Mouse (Mus musculus) retina, postnatal 1 day (tissue): ENCODE measurements around the gene Mrc2.

Experiments used
- DNase-seq: peaks from one replicate; pipeline ENCODE4 v3.0.0-alpha.2; 2012

Mrc2 gene

DNA sequence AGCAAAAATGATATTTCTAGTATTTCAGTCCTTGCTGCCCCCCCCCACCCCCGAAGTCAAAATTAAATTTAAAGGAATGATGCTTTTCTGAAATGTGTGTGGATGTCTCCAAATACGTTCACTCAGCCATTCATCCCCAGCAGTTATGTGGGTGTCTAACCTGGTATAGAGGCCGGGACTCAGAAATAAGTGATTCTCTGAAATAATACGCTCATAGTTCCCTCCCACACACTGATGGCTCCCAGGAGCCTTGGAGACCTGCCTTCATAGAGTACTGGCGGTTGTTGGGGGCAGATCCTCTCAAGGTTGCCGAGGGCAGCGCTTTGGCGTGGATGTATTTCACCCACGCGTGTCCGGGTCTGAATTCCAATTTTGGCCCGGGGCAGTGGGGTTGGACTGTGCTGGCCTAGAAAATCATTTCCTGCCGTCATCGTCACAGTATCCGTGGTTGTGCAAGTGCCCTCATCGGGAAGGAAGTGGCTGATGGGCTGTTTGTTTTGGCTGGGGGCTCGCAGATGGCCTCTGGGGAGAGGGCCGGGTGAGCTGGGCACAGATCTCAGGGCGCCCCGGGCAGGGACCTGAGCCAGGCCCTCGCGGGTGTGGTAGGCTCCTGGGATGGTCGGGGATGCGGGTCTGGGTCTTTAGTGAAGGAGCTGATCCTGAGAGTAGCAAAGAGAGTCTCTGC is 19.0 kb downstream of the Mrc2 start:
- no peak for DNase-seq

DNA sequence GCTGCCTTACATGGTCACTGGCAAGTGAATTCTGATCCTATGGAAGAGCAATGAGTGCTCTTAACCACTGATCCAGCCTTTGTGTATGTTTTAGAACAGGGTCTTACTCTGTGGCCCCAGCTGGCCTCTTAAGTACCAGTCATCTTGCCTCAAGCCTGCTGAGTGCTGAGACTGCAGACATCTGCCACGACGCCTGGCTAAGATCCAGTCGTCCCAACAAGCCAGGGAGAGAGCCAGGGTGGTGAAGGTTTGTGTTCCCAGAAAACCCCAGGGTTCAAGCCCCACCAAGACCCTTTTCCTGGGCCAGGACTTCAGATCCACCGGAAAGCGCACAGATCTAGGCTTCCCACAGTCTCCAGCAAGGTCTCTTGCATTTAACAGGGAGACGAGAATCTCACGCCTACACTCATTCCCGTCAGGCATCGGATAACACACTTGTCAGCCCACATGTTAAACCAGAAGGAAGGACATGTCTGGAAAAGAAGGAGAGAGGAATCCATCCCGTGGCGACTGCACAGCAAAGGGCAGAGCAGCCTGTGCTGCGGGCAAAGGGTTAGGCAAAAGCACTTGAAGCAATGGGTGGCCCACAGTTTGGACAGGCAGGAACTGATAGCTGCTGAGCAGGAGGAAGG is 20.0 kb downstream of the Mrc2 start:
- DNase-seq, result peak; percentile 49

DNA sequence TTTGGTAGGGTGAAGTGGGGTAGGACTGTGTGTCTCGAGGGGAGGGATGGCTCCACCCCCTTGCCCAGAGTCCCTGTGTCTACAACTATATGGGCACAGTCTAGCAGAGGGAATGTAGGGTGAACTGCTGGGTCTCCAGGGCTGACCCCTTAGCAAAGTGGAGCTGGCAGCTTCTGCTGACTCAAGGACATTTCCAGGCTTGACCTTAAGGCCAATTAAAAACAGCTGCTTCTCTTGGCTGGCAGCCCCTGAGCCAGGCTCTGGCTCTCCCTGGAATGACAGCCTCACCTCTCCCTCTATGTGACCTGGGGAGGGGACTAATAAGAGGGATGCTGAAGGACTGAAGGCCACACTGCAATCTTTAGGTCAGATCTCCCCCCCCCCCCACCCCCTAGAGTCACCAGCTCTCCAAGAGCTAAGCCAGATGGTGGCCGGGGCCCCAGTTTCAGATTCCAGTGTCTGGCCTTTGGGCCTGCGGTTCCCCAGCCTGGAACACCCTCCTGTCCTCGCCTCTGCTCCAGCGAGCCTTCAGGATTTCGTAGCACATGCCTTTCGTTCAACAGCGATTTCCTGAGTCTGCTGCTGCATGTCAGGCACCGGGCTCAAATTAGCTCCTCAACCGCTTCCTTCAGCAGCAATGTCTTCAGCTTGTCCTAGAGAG is 20.7 kb downstream of the Mrc2 start:
- peak; percentile 53 for DNase-seq

DNA sequence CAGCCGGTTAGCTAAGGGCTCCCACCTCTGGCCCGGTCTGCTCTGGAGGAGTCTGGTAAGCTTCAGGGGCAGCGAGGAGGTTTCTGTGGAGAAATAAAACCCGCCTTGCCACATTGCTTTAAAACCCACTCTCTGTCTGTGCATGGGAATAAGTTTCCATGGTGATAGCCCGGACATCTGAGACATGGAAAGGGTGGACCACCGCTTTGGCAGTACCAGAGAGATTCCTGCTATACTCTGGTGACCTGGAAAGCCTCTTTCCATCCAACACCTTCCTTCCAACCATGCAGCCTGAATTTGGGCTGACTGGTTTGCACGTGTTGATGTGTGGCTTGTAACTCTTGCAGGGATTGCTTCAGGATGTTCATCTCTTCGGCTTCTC is 21.2 kb downstream of the Mrc2 start:
- DNase-seq, result no peak

DNA sequence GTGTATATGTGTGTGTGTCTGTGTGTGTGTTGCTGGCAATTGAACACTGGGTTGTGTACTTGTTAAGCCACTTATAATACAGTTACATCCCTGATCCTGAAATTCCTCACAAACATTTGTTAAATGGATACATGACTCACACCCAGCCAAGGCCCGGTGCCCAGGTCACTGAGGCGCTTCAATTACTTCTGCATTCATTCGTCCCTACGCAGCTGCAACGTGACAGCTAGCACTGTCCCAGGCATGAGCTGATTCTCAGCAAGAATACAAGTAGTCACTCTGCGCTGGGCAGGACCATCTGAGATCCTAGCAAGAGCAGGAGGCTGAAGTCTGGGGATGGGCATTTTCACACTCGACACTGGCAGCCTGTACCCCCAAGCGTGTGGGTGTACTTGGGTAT is 22.9 kb downstream of the Mrc2 start:
- DNase-seq, result peak; percentile 43

DNA sequence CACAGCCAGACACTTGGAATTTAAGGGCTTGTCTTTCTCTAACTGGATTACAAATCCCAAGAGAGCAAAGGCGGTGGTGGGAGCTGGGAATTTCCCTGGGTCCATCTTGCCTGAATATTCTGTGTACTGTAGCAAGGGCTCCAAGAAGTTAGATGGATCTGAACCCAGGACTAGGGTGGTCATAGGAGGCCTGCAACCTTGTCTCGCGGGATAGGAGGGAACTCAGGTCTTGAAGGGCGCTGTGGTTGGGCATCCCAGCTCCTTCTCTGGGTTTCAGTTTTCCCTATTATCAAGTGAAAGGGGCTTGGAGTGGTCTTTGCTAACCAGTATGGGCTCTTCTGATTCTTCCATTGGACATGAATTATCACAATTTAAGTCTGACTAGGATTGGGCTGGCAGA is 23.7 kb downstream of the Mrc2 start:
- DNase-seq, result no peak

DNA sequence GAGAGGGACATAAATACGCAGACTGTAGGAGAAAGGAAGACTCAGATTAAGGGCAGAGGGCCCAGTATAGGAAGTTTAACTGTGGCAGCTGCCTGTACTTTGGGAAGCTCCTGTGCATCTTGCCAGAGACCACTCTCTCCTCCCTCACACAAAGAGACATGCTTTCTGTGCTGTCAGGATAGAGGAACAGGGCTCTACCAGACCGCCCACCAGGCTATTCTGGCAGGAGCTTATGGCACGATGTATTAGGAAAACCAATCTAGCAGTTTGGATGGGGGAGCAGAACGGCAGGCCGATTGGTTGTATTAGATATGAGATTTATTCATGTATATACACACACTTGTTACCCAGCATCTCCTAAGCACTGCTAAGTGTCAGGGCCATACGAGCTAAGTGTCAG is 25.3 kb downstream of the Mrc2 start:
- no peak for DNase-seq

DNA sequence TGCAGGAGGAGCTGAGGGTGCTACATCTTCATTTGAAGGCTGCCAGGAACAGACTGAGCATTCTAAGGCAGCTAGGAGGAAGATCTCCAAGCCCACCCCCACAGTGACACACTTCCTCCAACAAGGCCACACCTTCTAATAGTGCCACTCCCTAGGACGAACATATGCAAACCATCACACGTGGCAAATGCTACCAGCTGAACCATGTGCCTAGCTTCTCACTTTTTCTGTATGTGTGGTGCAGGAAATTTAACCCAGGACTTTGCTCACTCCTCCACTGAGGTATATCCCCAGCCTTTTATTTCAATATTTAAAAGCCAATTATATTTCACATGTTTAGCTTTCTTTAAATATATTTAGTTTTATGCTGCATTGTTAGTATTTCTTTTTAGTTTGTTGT is 28.6 kb downstream of the Mrc2 start:
- DNase-seq, result no peak

DNA sequence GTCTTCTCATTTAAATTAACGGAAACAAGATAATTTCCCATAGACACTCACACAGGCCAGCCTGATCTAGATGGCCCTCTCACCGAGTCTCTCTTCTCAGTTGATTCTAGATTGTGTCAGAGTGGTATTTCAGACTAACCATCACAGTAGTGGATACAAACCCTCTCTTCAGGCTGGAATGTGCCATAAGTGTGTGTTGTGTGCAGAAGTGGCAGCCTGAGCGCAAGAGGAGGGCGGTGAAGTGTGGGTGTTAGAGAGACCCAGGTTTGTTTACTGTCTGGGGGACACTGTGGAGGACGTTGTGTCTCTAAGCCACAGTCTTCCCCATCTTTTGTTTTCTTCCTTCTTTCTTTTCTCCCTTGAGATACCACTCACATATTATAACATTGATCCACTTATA is 31.1 kb downstream of the Mrc2 start:
- DNase-seq, result no peak

DNA sequence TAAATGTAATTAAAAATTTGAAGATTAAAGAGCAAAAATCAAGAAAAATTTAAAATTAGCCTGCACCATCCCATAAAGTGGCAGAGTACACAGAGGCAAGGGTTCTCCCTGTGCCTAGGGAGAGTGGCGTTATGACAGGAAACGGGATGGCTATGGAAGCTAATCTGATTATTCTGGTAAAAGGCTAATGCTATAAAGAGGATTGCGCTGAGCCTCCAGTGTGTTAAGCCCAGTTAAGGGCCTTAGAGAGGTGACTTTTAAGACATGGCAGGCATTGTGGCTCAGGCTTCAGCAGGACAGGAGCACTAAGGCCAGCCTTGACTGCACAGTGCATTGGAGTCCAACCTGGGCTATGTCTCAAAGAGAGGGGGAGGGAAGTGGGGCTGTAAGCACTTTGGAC is 34.7 kb downstream of the Mrc2 start:
- peak; percentile 78 for DNase-seq

DNA sequence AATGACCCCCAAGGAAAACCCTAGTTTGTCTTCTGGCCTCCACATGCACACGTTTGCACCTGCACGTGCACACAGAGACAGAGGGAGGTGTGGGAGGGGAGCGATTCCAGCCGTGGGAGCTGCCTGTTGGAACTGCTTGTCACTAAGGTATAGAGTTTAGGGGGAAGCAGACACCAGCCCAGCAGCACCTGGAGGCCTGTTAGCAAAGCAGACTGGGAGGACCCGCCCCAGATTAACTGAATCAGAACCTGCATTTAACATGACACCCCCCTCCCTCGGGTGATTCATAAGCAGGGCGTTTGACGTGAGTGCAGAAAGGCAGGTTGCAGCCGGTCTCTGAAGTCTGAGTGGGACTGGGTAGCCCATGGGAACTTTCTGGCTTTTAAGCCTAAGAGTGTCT is 37.5 kb downstream of the Mrc2 start:
- DNase-seq, result no peak

DNA sequence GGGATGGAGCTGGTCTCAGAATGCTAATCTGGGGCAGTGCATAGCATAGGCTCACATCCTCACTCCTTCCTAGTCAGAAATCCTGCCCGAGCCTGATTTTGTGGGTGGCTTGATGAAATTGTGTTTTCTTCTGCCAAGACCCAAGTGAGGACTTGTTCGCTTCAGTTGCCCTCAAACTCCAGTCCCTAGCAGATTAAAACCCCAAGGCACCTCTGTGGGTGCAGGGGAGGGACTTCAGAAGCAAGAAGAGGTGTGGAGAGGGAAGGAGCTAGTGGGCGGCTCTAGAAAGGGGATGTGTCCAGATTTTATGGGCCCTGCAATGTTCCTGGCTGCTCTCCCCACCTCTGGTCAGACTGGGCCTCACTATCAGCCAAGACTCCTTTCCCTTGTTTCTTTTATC is 38.7 kb downstream of the Mrc2 start:
- DNase-seq, result no peak

DNA sequence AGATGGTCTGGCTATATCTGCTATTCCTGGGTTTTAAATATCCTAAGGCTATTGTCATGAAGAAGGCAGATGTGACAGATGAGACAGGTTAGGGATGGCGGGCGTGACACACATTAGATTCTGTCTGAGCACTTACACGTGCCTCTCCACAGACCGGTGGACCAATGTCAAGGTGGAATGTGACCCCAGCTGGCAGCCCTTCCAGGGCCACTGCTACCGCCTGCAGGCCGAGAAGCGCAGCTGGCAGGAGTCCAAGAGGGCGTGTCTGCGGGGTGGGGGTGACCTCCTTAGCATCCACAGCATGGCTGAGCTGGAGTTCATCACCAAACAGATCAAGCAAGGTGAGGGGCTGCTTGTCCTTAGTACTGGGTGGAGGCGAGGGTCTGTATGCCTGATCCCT is 39.3 kb downstream of the Mrc2 start:
- DNase-seq, result peak; percentile 85

DNA sequence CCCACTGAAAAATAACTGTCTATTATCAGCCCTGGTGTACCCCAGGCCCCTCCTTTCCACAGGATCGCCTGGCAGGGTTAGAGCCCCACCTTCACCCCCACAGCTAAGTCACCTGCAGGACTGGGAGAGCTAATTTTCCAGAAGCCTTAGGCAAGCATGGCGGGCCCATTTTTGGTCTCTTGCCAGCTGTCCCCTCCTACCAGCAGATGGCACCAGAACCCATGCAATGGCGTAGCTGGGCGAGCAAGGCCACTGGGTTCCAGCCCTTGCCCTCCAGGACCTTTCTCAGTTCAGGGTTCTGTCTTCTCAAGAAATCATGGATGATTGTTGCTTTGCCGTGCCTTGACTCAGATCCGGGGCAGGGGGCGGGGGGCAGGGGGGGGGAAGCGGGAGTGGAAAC is 40.0 kb downstream of the Mrc2 start:
- peak; percentile 80 for DNase-seq

DNA sequence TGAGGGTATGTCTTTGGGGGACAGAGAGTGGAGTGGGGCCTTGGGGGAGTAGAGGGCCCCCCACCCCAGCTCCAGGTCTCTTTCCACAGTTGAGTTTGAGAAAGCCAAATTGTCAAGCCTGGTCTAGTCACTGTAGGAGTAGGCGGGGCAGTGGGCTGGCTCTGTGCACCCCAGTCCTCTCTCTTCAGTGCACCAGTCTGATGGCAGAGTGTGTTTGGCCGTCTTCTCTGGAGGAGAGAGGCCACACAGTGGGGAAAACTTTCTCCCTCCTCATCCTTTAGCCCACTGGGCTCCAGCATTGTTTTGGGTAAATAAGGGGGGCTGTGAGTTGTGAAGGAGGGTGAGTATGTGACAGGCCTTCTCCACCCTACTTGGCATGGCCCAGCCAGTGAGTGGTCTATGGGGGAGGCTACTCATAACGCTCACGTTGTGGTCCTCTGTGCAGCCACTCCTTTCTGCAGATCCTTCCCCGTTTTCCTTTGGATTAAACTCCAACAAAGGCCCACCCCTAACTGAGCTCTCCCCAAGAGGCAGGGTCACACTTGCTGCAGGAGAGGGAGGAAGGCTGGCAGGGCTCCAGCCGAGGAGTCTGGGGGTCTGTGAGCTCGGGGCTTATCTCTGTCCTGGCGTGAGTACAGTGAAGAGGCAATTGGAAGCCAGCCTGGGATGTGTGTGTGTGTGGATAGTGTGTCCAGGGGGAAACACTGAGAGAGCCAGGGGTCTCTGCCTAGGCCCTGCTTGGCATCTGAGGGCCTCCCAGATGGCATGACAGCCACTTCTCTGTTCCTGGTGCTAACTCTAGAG is 41.6 kb downstream of the Mrc2 start:
- DNase-seq, result no peak

DNA sequence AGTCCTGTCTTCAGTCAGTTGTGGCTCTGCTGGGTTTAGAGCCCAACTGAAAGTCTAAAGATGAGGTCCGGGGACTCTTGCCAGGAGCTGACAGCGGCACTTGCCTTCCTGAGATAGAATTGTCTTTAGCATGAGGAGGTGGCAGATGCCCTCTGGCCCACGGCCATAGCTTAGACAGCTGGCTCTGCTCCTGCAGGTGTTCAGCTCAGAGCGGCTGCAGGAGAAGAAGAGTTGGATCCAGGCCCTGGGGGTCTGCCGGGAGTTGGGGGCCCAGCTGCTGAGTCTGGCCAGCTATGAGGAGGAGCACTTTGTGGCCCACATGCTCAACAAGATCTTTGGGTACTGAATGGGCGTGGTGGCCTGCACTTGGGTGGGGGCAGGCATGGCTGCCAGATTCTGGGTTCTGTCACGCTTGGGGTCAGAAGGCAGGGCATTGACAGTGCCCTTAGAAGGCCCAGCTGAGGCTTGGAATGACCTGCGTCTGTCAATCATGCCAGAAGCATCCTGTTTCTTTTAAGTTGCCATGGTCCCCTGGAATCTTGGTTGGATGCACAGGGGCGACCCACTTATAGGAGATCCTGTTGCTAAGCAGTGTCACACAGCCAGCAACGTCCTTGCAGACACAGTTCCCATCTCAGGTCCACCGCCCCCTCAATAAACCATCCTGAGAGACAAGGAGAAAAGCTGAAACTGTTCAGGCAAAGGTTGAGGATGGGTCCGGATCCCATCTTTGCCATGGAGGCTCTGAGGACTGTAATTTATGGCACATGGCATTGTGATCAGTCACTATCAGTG is 46.4 kb downstream of the Mrc2 start:
- DNase-seq, result peak; percentile 39

DNA sequence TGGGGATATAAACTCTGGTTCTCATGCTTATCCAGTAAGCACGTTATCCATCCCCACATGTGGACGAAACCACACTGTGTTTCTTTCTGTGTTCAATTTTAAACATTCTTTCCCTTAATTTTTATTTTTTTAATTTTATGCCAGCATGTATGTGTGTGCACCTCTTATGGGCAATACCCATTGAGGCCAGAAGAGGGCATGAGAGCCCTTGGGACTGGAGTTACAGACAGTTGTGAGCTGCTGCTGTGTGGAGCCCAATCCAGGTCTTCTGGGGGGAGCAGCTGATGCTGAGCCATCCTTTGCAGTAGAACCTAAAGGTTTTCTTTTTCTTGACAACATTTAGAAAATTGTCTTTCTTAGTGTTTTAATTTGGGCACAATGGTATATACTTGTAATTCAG is 52.8 kb downstream of the Mrc2 start:
- peak; percentile 43 for DNase-seq

DNA sequence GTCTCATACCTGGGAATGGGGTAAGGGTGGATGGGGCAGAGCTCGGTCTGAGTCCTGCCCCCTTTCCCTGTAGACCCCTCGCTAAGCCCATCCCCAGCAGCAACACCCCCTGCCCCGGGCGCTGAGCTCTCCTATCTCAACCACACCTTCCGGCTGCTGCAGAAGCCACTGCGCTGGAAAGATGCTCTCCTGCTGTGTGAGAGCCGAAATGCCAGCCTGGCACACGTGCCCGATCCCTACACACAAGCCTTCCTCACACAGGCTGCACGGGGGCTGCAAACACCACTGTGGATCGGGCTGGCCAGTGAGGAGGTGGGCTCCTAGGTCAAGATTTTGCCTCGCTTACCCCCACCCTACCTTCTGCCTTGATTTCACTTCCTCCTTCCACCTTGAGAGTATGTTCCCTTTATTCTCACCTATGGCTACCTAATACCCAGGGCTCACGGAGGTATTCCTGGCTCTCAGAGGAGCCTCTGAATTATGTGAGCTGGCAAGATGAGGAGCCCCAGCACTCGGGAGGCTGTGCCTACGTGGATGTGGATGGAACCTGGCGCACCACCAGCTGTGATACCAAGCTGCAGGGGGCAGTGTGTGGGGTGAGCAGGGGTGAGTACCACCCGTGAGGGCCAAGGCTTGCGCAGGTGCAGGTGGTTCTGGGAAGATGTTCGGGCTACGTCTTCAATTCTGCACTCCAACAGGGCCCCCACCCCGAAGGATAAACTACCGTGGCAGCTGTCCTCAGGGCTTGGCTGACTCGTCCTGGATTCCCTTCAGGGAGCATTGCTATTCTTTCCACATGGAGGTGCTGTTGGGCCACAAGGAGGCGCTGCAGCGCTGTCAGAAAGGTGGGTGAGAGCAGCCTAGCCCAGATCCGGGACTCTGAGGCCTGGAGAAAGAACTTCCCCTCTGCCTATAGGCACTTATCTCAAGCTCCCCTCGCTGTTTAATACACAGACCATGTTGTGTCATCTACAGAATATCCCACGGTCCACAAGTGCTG is 55.0 kb downstream of the Mrc2 start:
- DNase-seq, result peak; percentile 88

DNA sequence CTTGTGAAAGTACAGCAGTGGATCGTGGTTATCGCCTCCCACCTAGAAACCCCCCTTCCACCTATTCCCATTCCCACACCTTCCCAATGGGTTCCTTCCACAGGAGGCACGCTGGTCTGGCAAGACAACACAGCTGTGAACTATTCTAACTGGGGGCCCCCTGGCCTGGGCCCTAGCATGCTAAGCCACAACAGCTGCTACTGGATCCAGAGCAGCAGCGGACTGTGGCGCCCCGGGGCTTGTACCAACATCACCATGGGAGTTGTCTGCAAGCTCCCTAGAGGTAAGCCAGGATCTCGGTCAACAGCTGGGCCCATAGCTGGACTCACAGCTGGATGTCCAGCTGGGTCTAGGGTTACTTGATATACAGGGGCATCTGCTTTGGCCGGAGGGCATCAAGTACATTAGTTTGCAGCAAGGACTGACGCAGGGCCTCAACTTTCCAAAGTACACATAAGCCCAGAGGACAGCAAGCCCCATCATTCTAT is 56.1 kb downstream of the Mrc2 start:
- DNase-seq, result no peak

DNA sequence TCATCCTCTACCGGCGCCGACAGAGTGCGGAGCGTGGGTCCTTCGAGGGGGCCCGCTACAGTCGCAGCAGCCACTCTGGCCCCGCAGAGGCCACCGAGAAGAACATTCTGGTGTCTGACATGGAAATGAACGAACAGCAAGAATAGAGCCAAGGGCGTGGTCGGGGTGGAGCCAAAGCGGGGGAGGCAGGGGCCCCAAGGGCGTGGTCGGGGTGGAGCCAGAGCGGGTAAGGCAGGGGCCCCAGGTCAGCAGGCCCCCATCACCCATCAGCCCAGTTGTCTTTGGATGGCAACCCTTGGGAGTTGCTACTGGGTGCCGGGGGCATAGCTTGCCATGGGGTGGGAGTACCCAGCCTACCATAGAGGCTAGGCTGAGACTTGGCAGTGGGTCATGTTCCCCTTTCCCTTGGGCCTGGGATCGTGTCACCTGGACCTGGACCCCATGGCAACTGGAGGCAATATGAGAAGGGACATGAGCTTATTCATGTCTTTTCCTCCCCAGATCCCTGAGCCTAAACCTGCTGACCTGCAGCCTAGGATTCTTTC is 57.4 kb downstream of the Mrc2 start:
- DNase-seq, result no peak

DNA sequence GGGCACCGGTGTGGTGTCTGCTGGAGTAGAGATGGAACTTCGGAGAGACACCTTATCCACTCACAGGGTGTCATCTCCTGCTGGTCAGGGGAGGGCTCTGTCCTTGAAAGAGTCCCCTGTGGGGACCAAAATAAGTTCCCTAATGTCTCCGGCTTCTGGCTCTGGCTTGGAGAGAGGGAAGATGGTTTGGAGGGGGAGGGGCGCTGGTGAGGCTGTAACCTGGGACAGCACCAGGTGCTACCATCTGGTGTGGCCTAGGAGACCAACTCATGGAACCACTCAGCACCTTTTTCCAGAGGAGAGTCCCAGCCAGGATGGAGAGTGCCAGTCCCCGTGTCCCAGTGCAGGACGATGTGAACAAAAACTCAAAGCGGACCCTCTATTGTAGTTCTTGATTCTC is 58.2 kb downstream of the Mrc2 start:
- no peak for DNase-seq
